Mouse (Mus musculus): Measurements from ENCODE around the gene Lypd6b.

DNA sequence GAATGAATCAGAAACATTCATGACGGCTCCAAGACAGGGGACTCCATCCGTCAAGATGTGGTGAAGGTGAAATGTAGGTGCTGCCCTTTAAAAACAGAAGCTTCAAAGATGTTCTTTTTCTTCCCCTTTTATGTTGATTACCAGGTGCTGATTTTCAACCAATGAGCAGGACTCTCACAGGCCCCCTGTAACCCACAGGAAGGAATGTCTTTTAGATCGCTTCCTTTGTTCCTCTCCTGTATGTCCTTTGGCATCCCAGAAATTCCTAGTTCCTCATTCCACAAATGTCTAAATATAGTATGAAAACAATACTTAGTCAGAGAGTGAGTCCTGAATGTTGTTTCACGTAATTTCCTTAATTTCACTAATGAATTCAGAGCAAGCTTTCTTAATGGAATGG is 164.2 kb downstream of the Lypd6b start:
- TF ChIP-seq POLR2A (IDR thresholded peaks at IDR 0.05; ENCODE audit: insufficient read depth, low read length), result no peak
- no peak for TF ChIP-seq EP300 (IDR thresholded peaks at IDR 0.05; ENCODE audit: insufficient read depth, low read depth, low read length)

Measured in ES-Bruce4 (cell line).